Mouse (Mus musculus): ENCODE data around the gene 1810049J17Rik.

DNA sequence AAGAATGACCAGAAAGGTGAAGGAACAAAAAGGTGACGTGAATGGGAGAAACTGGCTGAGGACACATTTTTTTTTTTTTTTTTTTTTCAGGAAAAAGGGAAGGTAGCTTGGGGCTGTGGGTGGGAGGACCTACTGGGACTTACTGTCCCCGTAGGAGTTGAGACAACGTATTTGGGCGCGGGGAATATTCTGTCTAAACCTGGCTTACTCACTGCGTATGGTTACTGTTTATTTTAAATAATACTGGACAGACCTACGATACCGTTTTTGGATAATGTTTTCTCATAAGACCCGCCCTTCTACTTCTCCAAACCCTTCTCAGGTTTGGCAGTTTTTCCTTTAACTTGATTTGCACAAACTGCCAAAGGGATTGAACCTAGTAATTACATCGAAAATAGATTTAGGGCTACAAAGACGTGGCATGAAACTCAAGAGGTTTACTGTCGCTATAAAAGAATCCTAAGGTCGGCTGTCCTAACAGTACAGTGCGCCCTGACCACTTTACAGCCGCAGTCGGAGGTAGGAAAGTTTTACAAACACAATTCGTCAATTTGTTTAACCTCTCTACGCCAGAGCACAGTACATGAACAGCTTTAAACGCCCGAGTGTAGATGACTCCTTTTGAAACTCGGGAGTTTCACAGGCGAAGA lies 1.1 kb downstream of the 1810049J17Rik start:
- TF ChIP-seq CTCF (IDR thresholded peaks at IDR 0.05; ENCODE audit: low read depth, low read length) (no peak), POLR2A (IDR thresholded peaks at IDR 0.05; ENCODE audit: extremely low read depth, insufficient read depth, low read length) (no peak)

Measured in liver, adult 2 months (tissue).